Mouse (Mus musculus) splenic B cell, adult 2 months (primary cell): Measurements from ENCODE around the gene Taf4.
A peak's percentile ranks its signal among the peaks of the same experiment; 100 is the strongest.

Experiments
- DNase-seq: peaks from one replicate; pipeline ENCODE4 v3.0.0-alpha.2; 2011; ENCODE audit warnings: low read depth, low spot score
- H3K27me3 ChIP-seq: 2 replicates; pipeline ENCODE4 v1.6.1; 2012; ENCODE audit warnings: mild to moderate bottlenecking, low read length, moderate library complexity, mixed read lengths; ENCODE audit not compliant: control insufficient read depth, poor library complexity, insufficient read depth, severe bottlenecking
- H3K36me3 ChIP-seq: 2 replicates; pipeline ENCODE4 v1.6.1; 2012; ENCODE audit warnings: mild to moderate bottlenecking, low read length, moderate library complexity, mixed read lengths; ENCODE audit not compliant: control insufficient read depth, poor library complexity, insufficient read depth, severe bottlenecking

Gene Taf4

GRCm38 (mm10) chr2:180001635-180002034 is 25.2 kb upstream of the Taf4 start:
- Histone ChIP-seq H3K36me3 (no peaks in the 10 kb centered on the region), H3K27me3 (no peaks in the 10 kb centered on the region)
- no peak for DNase-seq

DNA sequence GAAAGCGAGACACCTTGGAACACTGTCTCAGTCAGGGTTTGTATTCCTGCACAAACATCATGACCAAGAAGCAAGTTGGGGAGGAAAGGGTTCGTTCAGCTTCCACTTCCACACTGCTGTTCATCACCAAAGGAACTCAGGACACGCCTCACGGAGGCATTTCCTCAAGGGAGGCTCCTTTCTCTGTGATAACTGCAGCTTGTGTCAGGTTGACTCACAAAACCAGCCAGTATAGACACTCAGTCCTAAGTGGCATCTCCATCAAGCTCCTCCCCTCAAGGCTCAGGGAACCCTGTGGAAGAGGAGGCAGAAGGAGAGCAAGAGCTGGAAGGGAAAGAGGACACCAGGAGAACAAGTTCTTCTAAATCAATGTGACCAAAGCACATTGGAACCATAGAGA is 22.0 kb upstream of the Taf4 start:
- Histone ChIP-seq H3K36me3 (no peaks in the 10 kb centered on the region), H3K27me3 (no peaks in the 10 kb centered on the region)
- DNase-seq: no peak

- H3K27me3 ChIP-seq: no peaks in the 10 kb centered on the region
- DNase-seq: no peak
- no peaks in the 10 kb centered on the region for H3K36me3 ChIP-seq
Observed at GRCm38 (mm10) chr2:179993071-179993470, 16.6 kb upstream of the Taf4 start.

DNA sequence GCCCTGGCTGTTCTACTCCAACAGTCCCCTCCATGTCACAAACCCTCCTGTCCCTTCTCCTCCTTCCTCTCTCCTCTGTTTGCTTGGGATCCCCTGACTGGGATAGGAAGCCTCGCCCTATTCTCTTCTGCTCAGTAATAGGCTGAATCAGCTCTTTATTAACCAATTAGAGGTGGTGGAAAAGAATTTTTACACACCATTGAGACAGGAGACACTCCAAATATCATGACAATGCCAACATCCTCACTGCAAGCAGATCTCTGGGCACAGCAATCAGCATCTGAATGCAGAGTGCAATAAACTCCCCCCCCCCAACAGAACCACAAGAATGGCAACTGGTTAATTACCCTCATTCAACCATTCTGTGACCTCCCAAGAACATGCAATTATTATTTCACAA is 12.7 kb upstream of the Taf4 start:
- DNase-seq: no peak
- Histone ChIP-seq H3K36me3 (no peaks in the 10 kb centered on the region), H3K27me3 (no peaks in the 10 kb centered on the region)

DNA sequence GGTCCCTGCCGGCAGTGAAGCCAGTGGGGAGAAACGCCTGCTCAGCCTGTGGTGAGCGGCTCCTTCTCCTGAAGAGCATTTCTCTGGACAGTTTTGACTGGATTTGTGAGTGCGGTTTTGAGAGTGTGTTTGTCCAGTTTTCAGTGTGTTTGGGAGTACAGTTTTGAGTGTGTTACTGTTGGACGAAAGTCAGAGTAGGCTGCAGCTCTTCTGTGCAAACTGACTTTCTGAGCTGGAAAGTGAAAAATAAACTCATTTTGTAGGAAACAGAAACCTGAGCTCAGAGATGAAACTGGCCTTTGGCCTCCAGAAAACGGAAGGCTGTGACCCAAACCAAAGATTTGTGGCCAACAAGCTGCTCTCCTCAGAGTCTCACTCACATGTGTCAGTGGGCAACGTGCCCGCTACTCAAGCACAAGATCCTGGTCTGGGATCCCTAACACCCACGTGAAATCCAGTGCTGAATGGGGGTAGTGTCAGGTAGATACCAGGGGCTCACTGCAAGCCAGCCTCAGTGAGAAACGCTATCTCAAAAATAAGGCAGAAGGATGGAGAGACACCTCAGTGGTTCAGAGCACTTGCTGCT is 10.1 kb upstream of the Taf4 start:
- no peaks in the 10 kb centered on the region for H3K27me3 ChIP-seq
- H3K36me3 ChIP-seq: no peaks in the 10 kb centered on the region
- no peak for DNase-seq

GRCm38 (mm10) chr2:179985695-179986094 is 9.2 kb upstream of the Taf4 start:
- H3K27me3 ChIP-seq: no peaks in the 10 kb centered on the region

GRCm38 (mm10) chr2:179984830-179985229 is 8.4 kb upstream of the Taf4 start:
- Histone ChIP-seq H3K27me3 (no peaks in the 10 kb centered on the region), H3K36me3 (no peaks in the 10 kb centered on the region)
- DNase-seq: no peak

More at GRCm38 (mm10) chr2:179985695-179986094, 9.2 kb upstream of the Taf4 start:
- DNase-seq: no peak
- no peaks in the 10 kb centered on the region for H3K36me3 ChIP-seq

DNA sequence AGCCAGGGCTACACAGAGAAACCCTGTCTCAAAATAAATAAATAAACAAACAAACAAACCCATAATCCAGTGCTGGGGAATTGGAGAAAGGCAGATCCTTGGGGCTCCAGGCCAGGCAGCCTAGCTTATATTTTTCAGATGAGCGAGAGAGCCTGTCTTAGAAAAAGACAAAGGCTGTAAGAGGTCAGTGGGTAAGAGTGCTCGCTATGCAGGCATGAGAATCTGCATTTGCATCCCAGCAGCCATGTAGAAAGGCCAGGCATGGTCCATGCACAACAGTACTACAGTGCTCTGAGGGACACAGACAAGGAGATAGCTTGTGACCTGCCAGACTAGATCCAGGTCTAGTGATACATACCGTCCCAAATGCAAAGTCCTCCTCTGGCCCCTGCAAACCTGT is 6.3 kb upstream of the Taf4 start:
- no peaks in the 10 kb centered on the region for H3K27me3 ChIP-seq
- H3K36me3 ChIP-seq: no peaks in the 10 kb centered on the region
- DNase-seq: no peak

DNA sequence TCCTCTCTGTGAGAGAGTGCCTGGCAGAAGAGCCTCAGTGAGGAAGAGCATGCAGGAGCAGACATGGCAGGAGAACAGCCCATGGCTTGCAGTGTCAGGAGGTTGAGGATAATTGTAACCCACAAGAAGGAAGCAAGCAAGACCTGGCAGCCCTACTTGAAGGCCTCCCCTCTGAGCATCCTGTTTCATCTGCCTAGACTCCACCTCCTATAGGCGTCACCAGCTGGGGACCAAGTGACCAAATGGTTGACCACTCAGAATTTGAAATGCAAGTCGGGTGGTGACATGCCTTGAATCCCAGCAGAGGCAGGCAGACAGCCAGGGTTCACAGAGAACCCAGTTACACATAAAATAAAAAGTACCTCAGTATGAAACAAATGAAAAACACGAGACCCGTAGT is 4.2 kb upstream of the Taf4 start:
- no peaks in the 10 kb centered on the region for H3K27me3 ChIP-seq
- H3K36me3 ChIP-seq: no peaks in the 10 kb centered on the region
- DNase-seq: no peak

DNA sequence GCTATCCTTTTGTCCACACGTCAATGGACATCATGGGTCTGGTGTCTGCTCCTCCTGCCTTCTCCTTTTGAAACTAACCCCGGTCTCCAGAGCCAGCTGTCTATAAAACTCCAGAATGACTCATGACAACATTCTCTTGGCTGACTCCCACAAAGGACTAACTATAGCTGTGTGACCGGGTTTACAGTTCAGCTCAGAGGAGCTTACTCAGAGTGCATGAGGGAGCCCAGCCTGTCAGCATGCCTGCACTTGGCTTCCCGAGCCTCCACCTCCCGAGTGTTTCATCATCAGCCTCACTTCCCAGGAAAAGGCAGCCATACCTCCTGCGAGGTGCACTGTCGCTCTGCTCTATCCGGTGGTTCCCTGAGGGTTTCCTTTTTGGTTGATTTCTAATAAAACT is 3.4 kb upstream of the Taf4 start:
- DNase-seq: no peak
- H3K36me3 ChIP-seq: no peaks in the 10 kb centered on the region
- H3K27me3 ChIP-seq: no peaks in the 10 kb centered on the region

DNA sequence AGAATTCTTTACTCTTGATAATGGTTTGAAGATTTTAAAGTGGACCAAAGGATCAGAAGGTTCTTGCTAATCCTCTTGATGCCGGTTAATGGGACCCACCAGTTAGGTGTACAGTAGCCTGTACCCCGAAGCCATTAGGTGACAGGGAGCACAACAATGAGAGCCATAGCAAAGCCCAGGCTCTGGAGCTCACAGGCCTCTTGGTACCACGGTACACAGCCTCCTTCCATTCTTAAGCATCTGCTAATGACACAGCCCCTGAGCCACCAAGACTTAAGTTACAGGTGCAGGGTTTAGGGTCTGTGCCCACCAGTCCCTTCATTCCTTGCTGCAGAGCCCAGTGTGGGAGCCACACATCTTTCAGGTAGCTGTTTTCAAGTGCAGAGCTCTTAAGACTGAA is 1.8 kb upstream of the Taf4 start:
- H3K27me3 ChIP-seq: no peaks in the 10 kb centered on the region
- H3K36me3 ChIP-seq: no peaks in the 10 kb centered on the region
- DNase-seq: no peak

DNA sequence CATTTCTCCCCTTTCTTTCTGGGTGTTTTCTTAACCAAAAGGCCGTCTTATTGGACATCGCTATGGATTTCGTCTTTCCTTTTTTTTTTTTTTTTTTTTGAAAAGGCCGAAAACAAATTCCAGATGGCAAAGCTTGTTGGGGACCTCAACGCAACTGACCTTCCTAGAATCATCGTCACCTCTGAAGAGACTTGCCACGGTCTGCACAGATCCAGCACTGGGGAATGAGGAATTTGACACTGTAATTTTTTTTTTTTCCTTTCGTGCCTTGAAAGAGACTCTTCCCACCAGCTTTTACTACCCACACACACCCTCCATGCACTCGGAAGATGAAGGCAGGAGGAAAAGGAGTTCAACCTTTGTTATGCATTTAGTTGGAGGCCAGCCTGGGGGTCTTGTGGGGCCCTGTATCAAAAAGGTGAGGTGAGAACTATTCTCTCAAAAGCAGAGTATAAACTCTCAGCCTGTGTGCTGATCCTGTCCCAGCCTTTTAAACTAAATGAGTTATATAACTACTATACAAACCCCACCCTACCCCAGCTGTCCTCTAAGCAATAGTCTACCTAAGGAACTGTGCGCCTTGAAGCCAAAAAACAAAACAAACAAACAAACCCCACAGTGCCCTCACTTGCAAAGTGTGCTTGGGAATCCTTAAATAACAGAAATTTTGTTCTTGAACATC is 1.0 kb upstream of the Taf4 start:
- DNase-seq: no peak
- H3K36me3 ChIP-seq: no peaks in the 10 kb centered on the region

DNA sequence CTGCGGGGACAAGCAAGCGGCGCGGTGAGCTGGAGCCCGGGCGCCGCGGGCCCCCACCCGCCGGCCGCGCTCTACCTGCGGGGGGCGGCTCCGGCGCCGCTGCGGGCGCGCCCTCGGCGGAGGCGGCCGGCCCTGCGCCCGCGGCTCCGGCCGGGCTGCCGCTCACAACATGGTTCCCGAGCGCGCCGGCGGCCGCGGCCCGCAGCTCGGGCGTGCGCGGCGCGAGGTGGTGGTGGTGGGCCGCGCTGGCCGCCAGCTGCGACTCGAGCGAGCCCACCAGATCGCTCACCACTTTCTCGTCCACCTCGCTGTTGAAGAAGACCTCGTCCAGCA is 185 bp downstream of the Taf4 start:
- H3K36me3 ChIP-seq: no peaks in the 10 kb centered on the region
- no peaks in the 10 kb centered on the region for H3K27me3 ChIP-seq
- no peak for DNase-seq

More for the DNA sequence above, 1.0 kb upstream of the Taf4 start:
- no peaks in the 10 kb centered on the region for H3K27me3 ChIP-seq

GRCm38 (mm10) chr2:179975851-179976250 is 595 bp downstream of the Taf4 start:
- no peak for DNase-seq
- Histone ChIP-seq H3K27me3 (no peaks in the 10 kb centered on the region), H3K36me3 (no peaks in the 10 kb centered on the region)

DNA sequence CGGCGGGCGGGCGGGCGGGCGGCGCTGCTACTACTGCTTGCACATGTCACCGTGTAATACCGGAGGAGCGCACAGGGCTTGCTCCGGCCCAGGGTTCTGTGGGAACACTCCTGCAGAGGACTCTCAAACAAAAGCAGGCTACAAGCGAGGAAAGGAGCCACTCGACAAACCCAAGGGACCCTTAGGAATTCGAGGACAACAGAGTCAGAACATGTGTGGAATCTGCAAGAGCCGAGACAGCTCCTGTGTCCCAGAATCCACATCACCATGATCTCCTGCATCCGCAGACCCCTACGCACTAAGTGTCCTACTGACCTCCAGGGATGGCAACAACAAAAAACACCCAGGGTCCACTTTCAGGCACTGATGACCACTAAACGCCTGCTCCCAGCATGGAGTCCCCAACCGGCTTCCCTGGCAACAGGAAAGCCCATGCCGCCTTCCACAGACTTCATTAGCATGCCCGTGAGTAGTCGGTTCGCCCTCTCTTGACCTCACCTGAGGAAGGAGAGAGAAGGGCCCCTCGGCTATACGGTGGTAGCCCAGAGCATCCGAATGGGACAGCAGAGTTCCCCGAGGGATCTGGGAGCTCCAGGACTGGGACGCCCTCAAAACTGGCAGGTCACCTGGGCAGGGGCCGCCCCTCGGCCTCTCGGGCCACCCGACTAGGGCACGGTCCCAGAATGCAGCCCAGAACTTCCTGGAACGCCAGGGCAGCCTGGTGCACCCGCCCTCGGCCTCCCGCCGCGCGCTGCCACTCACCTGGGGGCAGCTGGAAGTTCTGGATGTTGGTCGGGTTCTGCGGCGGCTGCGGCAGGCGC is 1.6 kb downstream of the Taf4 start:
- peak; percentile 21 for DNase-seq
- H3K27me3 ChIP-seq: no peaks in the 10 kb centered on the region
- no peaks in the 10 kb centered on the region for H3K36me3 ChIP-seq
